Mouse (Mus musculus) kidney, adult 18-20 months (tissue): ENCODE results near the gene Erh.

Experiments used
- DNase-seq: peaks from one replicate; pipeline ENCODE4 v3.0.0; 2021

Gene Erh

GRCm38 (mm10) chr12:80643693-80644505 lies at the start of gene Erh, which contains the start of gene Slc39a9:
Gene Erh, minus strand, starts transcription at chr12:80644341.
Gene Slc39a9, plus strand, starts transcription at chr12:80643883.
- peak; percentile 95 for DNase-seq

- no peak for DNase-seq
These were observed 49.6 kb upstream of the Erh start for GRCm38 (mm10) chr12:80693700-80694099.

GRCm38 (mm10) chr12:80692269-80692972 lies 48.3 kb upstream of the Erh start, which contains the start of gene Plekhd1:
Gene Plekhd1, plus strand, starts transcription at chr12:80692591.
- DNase-seq, result peak; percentile 71

GRCm38 (mm10) chr12:80691671-80692091 lies 47.5 kb upstream of the Erh start:
- DNase-seq, result peak; percentile 42

GRCm38 (mm10) chr12:80689696-80690095 lies 45.6 kb upstream of the Erh start:
- no peak for DNase-seq

GRCm38 (mm10) chr12:80687788-80688211 lies 43.7 kb upstream of the Erh start:
- peak; percentile 22 for DNase-seq

- no peak for DNase-seq
These were observed 40.2 kb upstream of the Erh start for GRCm38 (mm10) chr12:80684316-80684715.

GRCm38 (mm10) chr12:80683554-80683953 lies 39.4 kb upstream of the Erh start:
- no peak for DNase-seq

GRCm38 (mm10) chr12:80681340-80681739 lies 37.2 kb upstream of the Erh start:
- peak; percentile 36 for DNase-seq

- peak; percentile 59 for DNase-seq
These were observed 29.0 kb upstream of the Erh start for GRCm38 (mm10) chr12:80673170-80673569.

GRCm38 (mm10) chr12:80668391-80668790 lies 24.2 kb upstream of the Erh start:
- DNase-seq, result no peak

- no peak for DNase-seq
These were observed 19.8 kb upstream of the Erh start for GRCm38 (mm10) chr12:80663935-80664334.

GRCm38 (mm10) chr12:80662322-80662721 lies 18.2 kb upstream of the Erh start:
- DNase-seq, result no peak

GRCm38 (mm10) chr12:80658661-80659060 lies 14.5 kb upstream of the Erh start:
- DNase-seq, result no peak

GRCm38 (mm10) chr12:80654659-80655025 lies 10.5 kb upstream of the Erh start:
- no peak for DNase-seq

GRCm38 (mm10) chr12:80653951-80654658 lies 10.0 kb upstream of the Erh start:
- DNase-seq, result peak; percentile 38

GRCm38 (mm10) chr12:80646377-80646776 lies 2.2 kb upstream of the Erh start:
- no peak for DNase-seq

GRCm38 (mm10) chr12:80644506-80644868 lies 346 bp upstream of the Erh start:
- no peak for DNase-seq

- peak; percentile 61 for DNase-seq
These were observed 1.1 kb downstream of the Erh start for GRCm38 (mm10) chr12:80642725-80643692.

GRCm38 (mm10) chr12:80631790-80632189 lies 12.4 kb downstream of the Erh start:
- no peak for DNase-seq

- DNase-seq, result no peak
These were observed 23.6 kb downstream of the Erh start for GRCm38 (mm10) chr12:80620501-80620900.
